Mouse (Mus musculus) limb, embryonic 14.5 days (tissue): ENCODE data around the gene Olfr148. TPM values are rescaled to one million over a fixed set of nuclear protein-coding genes. Genes with fewer than 3 reads are reported as not detected.

Experiments
- ATAC-seq: fragments of 200-750 bp; cut with Nextera tagmentation; 2 replicates; pipeline ENCODE4 v1.8.0; 2017; ENCODE audit warnings: low read depth, moderate number of reproducible peaks, moderate TSS enrichment; ENCODE audit not compliant: low FRiP score
- DNase-seq: peaks from one replicate; pipeline ENCODE4 v3.0.0-alpha.2; 2015; ENCODE audit warnings: low spot score
- H3K27ac ChIP-seq: fragments of 300-500 bp; sonication (generic); replicated peaks from 2 replicates; pipeline ENCODE4 v1.5.1; 2014; ENCODE audit warnings: low read depth, mild to moderate bottlenecking, low read length, moderate library complexity, mixed read lengths
- H3K27me3 ChIP-seq: fragments of 300-500 bp; sonication (generic); 2 replicates; pipeline ENCODE4 v1.6.1; 2014; ENCODE audit warnings: low read length, mixed read lengths; ENCODE audit not compliant: control insufficient read depth, insufficient read depth
- H3K36me3 ChIP-seq: fragments of 300-500 bp; sonication (generic); 2 replicates; pipeline ENCODE4 v1.6.1; 2014; ENCODE audit warnings: mild to moderate bottlenecking, low read length, moderate library complexity, mixed read lengths; ENCODE audit not compliant: control insufficient read depth, insufficient read depth
- H3K4me1 ChIP-seq: fragments of 300-500 bp; sonication (generic); 2 replicates; pipeline ENCODE4 v1.6.1; 2014; ENCODE audit warnings: antibody characterized with exemption, low read length, mixed read lengths; ENCODE audit not compliant: control insufficient read depth, insufficient read depth
- H3K4me2 ChIP-seq: fragments of 300-500 bp; sonication (generic); replicated peaks from 2 replicates; pipeline ENCODE4 v1.6.1; 2014; ENCODE audit warnings: low read depth, mild to moderate bottlenecking, low read length, moderate library complexity; ENCODE audit not compliant: severe bottlenecking
- H3K4me3 ChIP-seq: fragments of 300-500 bp; sonication (generic); replicated peaks from 2 replicates; pipeline ENCODE4 v1.5.1; 2014; ENCODE audit warnings: low read length
- H3K9ac ChIP-seq: fragments of 300-500 bp; sonication (generic); 2 replicates; pipeline ENCODE4 v1.6.1; 2014; ENCODE audit warnings: mild to moderate bottlenecking, low read depth, low read length, moderate library complexity; ENCODE audit not compliant: severe bottlenecking
- H3K9me3 ChIP-seq: fragments of 300-500 bp; sonication (generic); 2 replicates; pipeline ENCODE4 v1.6.1; 2016; ENCODE audit warnings: low read length; ENCODE audit not compliant: control insufficient read depth
- POLR2A ChIP-seq: fragments of 200-500 bp; IDR thresholded peaks from 2 replicates; pipeline ENCODE4 v1.8.0; 2012; ENCODE audit warnings: inconsistent platforms, mild to moderate bottlenecking, moderate library complexity, borderline replicate concordance; ENCODE audit not compliant: insufficient read depth, insufficient read length; ENCODE audit errors: extremely low read depth
- WGBS: fragments of 180-500 bp; shearing (Covaris S2); extraction: QIAGEN DNeasy Blood & Tissue Kit; methylation state at CpG from one replicate; pipeline ENCODE4 v1.1.7; 2014; 5-methylcytosine and 5-hydroxymethylcytosine counted together
- polyA plus RNA-seq, 2 experiments: library from polyadenylated mRNA; depleted of rRNA in 1 of 2; stranded (reverse) in 1 of 2; unstranded in 1 of 2; fragments of >200 nt; fragmentation: Nextera tagmentation in 1 of 2; extraction: Ambion mirVana in 1 of 2; gene quantifications; 2 replicates each; pipeline versions ENCODE4 v1.2.1 to v1.2.3; 2012 to 2014

Olfr148 gene
- polyA plus RNA-seq, 2 experiments: not detected

GRCm38 (mm10) chr9:39629069-39629468, 18.6 kb downstream of the Olfr148 start:
- Histone ChIP-seq H3K4me2 (no peak overlapping the region), H3K9me3 (no peaks in the 10 kb centered on the region), H3K36me3 (no peaks in the 10 kb centered on the region), H3K27ac (no peak overlapping the region), H3K4me3 (no peak overlapping the region), H3K27me3 (no peaks in the 10 kb centered on the region), H3K4me1 (no peaks in the 10 kb centered on the region), H3K9ac (no peak overlapping the region)
- no peak for DNase-seq
- no peak for ATAC-seq
- 79% methylated on average over 2 of the region's 2 CpGs for WGBS
- TF ChIP-seq POLR2A: no peak

GRCm38 (mm10) chr9:39633913-39634594, 23.6 kb downstream of the Olfr148 start:
- Histone ChIP-seq H3K4me2 (no peak overlapping the region), H3K4me3 (no peak overlapping the region), H3K27me3 (no peaks in the 10 kb centered on the region), H3K27ac (no peak overlapping the region), H3K4me1 (no peaks in the 10 kb centered on the region), H3K9ac (no peak overlapping the region), H3K36me3 (no peaks in the 10 kb centered on the region), H3K9me3 (no peaks in the 10 kb centered on the region)
- ATAC-seq (no peak), DNase-seq (no peak)
- no peak for TF ChIP-seq POLR2A
- WGBS: 35% methylated on average over 4 of the region's 4 CpGs

GRCm38 (mm10) chr9:39644785-39645184, 34.3 kb downstream of the Olfr148 start, which contains the start of gene Olfr961:
Gene Olfr961 (plus strand): TSS chr9:39645085.
- no peaks in the 10 kb centered on the region for H3K36me3 ChIP-seq

GRCm38 (mm10) chr9:39647382-39647781, 36.9 kb downstream of the Olfr148 start:
- Histone ChIP-seq H3K36me3 (no peaks in the 10 kb centered on the region), H3K4me2 (no peak overlapping the region), H3K9me3 (no peaks in the 10 kb centered on the region), H3K4me3 (no peak overlapping the region), H3K27ac (no peak overlapping the region), H3K4me1 (no peaks in the 10 kb centered on the region), H3K27me3 (no peaks in the 10 kb centered on the region), H3K9ac (no peak overlapping the region)
- no peak for TF ChIP-seq POLR2A
- ATAC-seq: no peak
- no peak for DNase-seq
- 82% methylated on average over 4 of the region's 4 CpGs for WGBS

More at GRCm38 (mm10) chr9:39644785-39645184, 34.3 kb downstream of the Olfr148 start, which contains the start of gene Olfr961:
- DNase-seq (no peak), ATAC-seq (no peak)
- no peak for TF ChIP-seq POLR2A
- H3K4me3 ChIP-seq: no peak within 1 kb of the TSS
- H3K9ac ChIP-seq: no peak within 1 kb of the TSS
- no peaks in the 10 kb centered on the region for H3K27me3 ChIP-seq
- H3K27ac ChIP-seq: no peak within 1 kb of the TSS
- no peak within 1 kb of the TSS for H3K4me2 ChIP-seq
- no peaks in the 10 kb centered on the region for H3K4me1 ChIP-seq
- no peaks in the 10 kb centered on the region for H3K9me3 ChIP-seq

- DNase-seq (no peak), ATAC-seq (no peak)
- Histone ChIP-seq H3K27me3 (no peaks in the 10 kb centered on the region), H3K36me3 (no peaks in the 10 kb centered on the region), H3K4me1 (no peaks in the 10 kb centered on the region), H3K4me2 (no peak overlapping the region), H3K4me3 (no peak overlapping the region), H3K9me3 (no peaks in the 10 kb centered on the region), H3K27ac (no peak overlapping the region), H3K9ac (no peak overlapping the region)
- 69% methylated on average over 6 of the region's 6 CpGs for WGBS
- no peak for TF ChIP-seq POLR2A
Measured at GRCm38 (mm10) chr9:39654756-39655396, 44.4 kb downstream of the Olfr148 start.

Other genes with a start within 250 kb of the Olfr148 start
- gene Olfr951, start 223.2 kb upstream of the Olfr148 start, polyA plus RNA-seq (2012; rRNA removed): not detected in 2 replicates
- gene Olfr951, start 223.2 kb upstream of the Olfr148 start, polyA plus RNA-seq (2014; fragmentation: Nextera tagmentation; extraction: Ambion mirVana): not detected in 2 replicates
- not detected in 2 replicates for gene Olfr952, start 183.5 kb upstream of the Olfr148 start, polyA plus RNA-seq (2012; rRNA removed)
- not detected in 2 replicates for gene Olfr952, start 183.5 kb upstream of the Olfr148 start, polyA plus RNA-seq (2014; fragmentation: Nextera tagmentation; extraction: Ambion mirVana)
- not detected in 2 replicates for gene Olfr954, start 154.0 kb upstream of the Olfr148 start, polyA plus RNA-seq (2012; rRNA removed)
- gene Olfr954, start 154.0 kb upstream of the Olfr148 start, polyA plus RNA-seq (2014; fragmentation: Nextera tagmentation; extraction: Ambion mirVana): not detected in 2 replicates
- not detected in 2 replicates for gene Olfr955, start 138.7 kb upstream of the Olfr148 start, polyA plus RNA-seq (2012; rRNA removed)
- gene Olfr955, start 138.7 kb upstream of the Olfr148 start, polyA plus RNA-seq (2014; fragmentation: Nextera tagmentation; extraction: Ambion mirVana): not detected in 2 replicates
- not detected in 2 replicates for gene Olfr44, start 116.7 kb upstream of the Olfr148 start, polyA plus RNA-seq (2012; rRNA removed)
- gene Olfr44, start 116.7 kb upstream of the Olfr148 start, polyA plus RNA-seq (2014; fragmentation: Nextera tagmentation; extraction: Ambion mirVana): not detected in 2 replicates
- gene Olfr957, start 94.8 kb upstream of the Olfr148 start, polyA plus RNA-seq (2012; rRNA removed): 0.06 and 0.08 TPM in 2 replicates
- gene Olfr957, start 94.8 kb upstream of the Olfr148 start, polyA plus RNA-seq (2014; fragmentation: Nextera tagmentation; extraction: Ambion mirVana): not detected in 2 replicates
- not detected in 2 replicates for gene Olfr958, start 56.6 kb upstream of the Olfr148 start, polyA plus RNA-seq (2012; rRNA removed)
- gene Olfr958, start 56.6 kb upstream of the Olfr148 start, polyA plus RNA-seq (2014; fragmentation: Nextera tagmentation; extraction: Ambion mirVana): not detected in 2 replicates
- not detected in 2 replicates for gene Olfr959, start 35.1 kb upstream of the Olfr148 start, polyA plus RNA-seq (2012; rRNA removed)
- gene Olfr959, start 35.1 kb upstream of the Olfr148 start, polyA plus RNA-seq (2014; fragmentation: Nextera tagmentation; extraction: Ambion mirVana): not detected in 2 replicates
- 66.5 and 75.3 TPM in 2 replicates for gene AW551984, start 6.3 kb upstream of the Olfr148 start, polyA plus RNA-seq (2012; rRNA removed)
- 91.0 and 103 TPM in 2 replicates for gene AW551984, start 6.3 kb upstream of the Olfr148 start, polyA plus RNA-seq (2014; fragmentation: Nextera tagmentation; extraction: Ambion mirVana)
- gene Olfr960, start 10.7 kb downstream of the Olfr148 start, polyA plus RNA-seq (2012; rRNA removed): 0.10 TPM in 1 of 2 replicates, not detected in the other
- not detected in 2 replicates for gene Olfr960, start 10.7 kb downstream of the Olfr148 start, polyA plus RNA-seq (2014; fragmentation: Nextera tagmentation; extraction: Ambion mirVana)
- not detected in 2 replicates for gene Olfr961, start 34.4 kb downstream of the Olfr148 start, polyA plus RNA-seq (2012; rRNA removed)
- gene Olfr961, start 34.4 kb downstream of the Olfr148 start, polyA plus RNA-seq (2014; fragmentation: Nextera tagmentation; extraction: Ambion mirVana): not detected in 2 replicates
- not detected in 2 replicates for gene Olfr963, start 56.5 kb downstream of the Olfr148 start, polyA plus RNA-seq (2012; rRNA removed)
- gene Olfr963, start 56.5 kb downstream of the Olfr148 start, polyA plus RNA-seq (2014; fragmentation: Nextera tagmentation; extraction: Ambion mirVana): not detected in 2 replicates
- not detected in 2 replicates for gene Olfr149, start 96.5 kb downstream of the Olfr148 start, polyA plus RNA-seq (2012; rRNA removed)
- gene Olfr149, start 96.5 kb downstream of the Olfr148 start, polyA plus RNA-seq (2014; fragmentation: Nextera tagmentation; extraction: Ambion mirVana): not detected in 2 replicates
- not detected in 2 replicates for gene Olfr965, start 100.7 kb downstream of the Olfr148 start, polyA plus RNA-seq (2012; rRNA removed)
- not detected in 2 replicates for gene Olfr965, start 100.7 kb downstream of the Olfr148 start, polyA plus RNA-seq (2014; fragmentation: Nextera tagmentation; extraction: Ambion mirVana)
- not detected in 2 replicates for gene Olfr150, start 120.3 kb downstream of the Olfr148 start, polyA plus RNA-seq (2012; rRNA removed)
- not detected in 2 replicates for gene Olfr150, start 120.3 kb downstream of the Olfr148 start, polyA plus RNA-seq (2014; fragmentation: Nextera tagmentation; extraction: Ambion mirVana)
- not detected in 2 replicates for gene Olfr967, start 135.6 kb downstream of the Olfr148 start, polyA plus RNA-seq (2012; rRNA removed)
- gene Olfr967, start 135.6 kb downstream of the Olfr148 start, polyA plus RNA-seq (2014; fragmentation: Nextera tagmentation; extraction: Ambion mirVana): not detected in 2 replicates
- not detected in 2 replicates for gene Olfr968, start 172.6 kb downstream of the Olfr148 start, polyA plus RNA-seq (2012; rRNA removed)
- not detected in 2 replicates for gene Olfr968, start 172.6 kb downstream of the Olfr148 start, polyA plus RNA-seq (2014; fragmentation: Nextera tagmentation; extraction: Ambion mirVana)
- not detected in 2 replicates for gene Olfr969, start 180.3 kb downstream of the Olfr148 start, polyA plus RNA-seq (2012; rRNA removed)
- gene Olfr969, start 180.3 kb downstream of the Olfr148 start, polyA plus RNA-seq (2014; fragmentation: Nextera tagmentation; extraction: Ambion mirVana): not detected in 2 replicates
- gene Olfr970, start 198.2 kb downstream of the Olfr148 start, polyA plus RNA-seq (2012; rRNA removed): not detected in 2 replicates
- not detected in 2 replicates for gene Olfr970, start 198.2 kb downstream of the Olfr148 start, polyA plus RNA-seq (2014; fragmentation: Nextera tagmentation; extraction: Ambion mirVana)
- not detected in 2 replicates for gene Olfr971, start 226.2 kb downstream of the Olfr148 start, polyA plus RNA-seq (2012; rRNA removed)
- not detected in 2 replicates for gene Olfr971, start 226.2 kb downstream of the Olfr148 start, polyA plus RNA-seq (2014; fragmentation: Nextera tagmentation; extraction: Ambion mirVana)